Mouse (Mus musculus) hindbrain, embryonic 11.5 days (tissue): ENCODE measurements around the gene Ubap2. TPM values are rescaled to one million over a fixed set of nuclear protein-coding genes. Genes with fewer than 3 reads are reported as not detected.

Experiments used
- ATAC-seq: fragments of 200-750 bp; cut with Nextera tagmentation; 2 replicates; pipeline ENCODE4 v1.8.0; 2017; ENCODE audit warnings: mild to moderate bottlenecking, moderate TSS enrichment, moderate library complexity; ENCODE audit not compliant: low FRiP score
- DNase-seq: peaks from one replicate; pipeline ENCODE4 v3.0.0-alpha.2; 2015; ENCODE audit warnings: low spot score
- H3K27ac ChIP-seq: fragments of 300-500 bp; sonication (generic); 2 replicates; pipeline ENCODE4 v1.5.1; 2014; ENCODE audit warnings: mild to moderate bottlenecking, low read depth, low read length
- H3K27me3 ChIP-seq: fragments of 300-500 bp; sonication (generic); 2 replicates; pipeline ENCODE4 v1.6.1; 2014; ENCODE audit warnings: mild to moderate bottlenecking, low read length, moderate library complexity, mixed read lengths; ENCODE audit not compliant: control insufficient read depth, insufficient read depth
- H3K36me3 ChIP-seq: fragments of 300-500 bp; sonication (generic); 2 replicates; pipeline ENCODE4 v1.6.1; 2014; ENCODE audit warnings: mild to moderate bottlenecking, low read length, moderate library complexity, mixed read lengths; ENCODE audit not compliant: control insufficient read depth, insufficient read depth
- H3K4me1 ChIP-seq: fragments of 300-500 bp; sonication (generic); replicated peaks from 2 replicates; pipeline ENCODE4 v1.6.1; 2014; ENCODE audit warnings: low read length, mixed read lengths; ENCODE audit not compliant: control insufficient read depth, insufficient read depth
- H3K4me2 ChIP-seq: fragments of 300-500 bp; sonication (generic); replicated peaks from 2 replicates; pipeline ENCODE4 v1.6.1; 2014; ENCODE audit warnings: mild to moderate bottlenecking, low read depth, low read length
- H3K4me3 ChIP-seq: fragments of 300-500 bp; sonication (generic); 2 replicates; pipeline ENCODE4 v1.5.1; 2014; ENCODE audit warnings: low read depth, low read length
- H3K9ac ChIP-seq: fragments of 300-500 bp; sonication (generic); 2 replicates; pipeline ENCODE4 v1.6.1; 2014; ENCODE audit warnings: low read depth, low read length
- H3K9me3 ChIP-seq: fragments of 300-500 bp; sonication (generic); 2 replicates; pipeline ENCODE4 v1.6.1; 2016; ENCODE audit warnings: low read length; ENCODE audit not compliant: control insufficient read depth
- WGBS: fragments of 180-500 bp; shearing (Covaris S2); extraction: QIAGEN DNeasy Blood & Tissue Kit; methylation state at CpG from one replicate; pipeline ENCODE4 v1.1.7; 2014; 5-methylcytosine and 5-hydroxymethylcytosine counted together
- polyA plus RNA-seq: library from polyadenylated mRNA; unstranded; fragments of >200 nt; fragmentation: Nextera tagmentation; extraction: Ambion mirVana; gene quantifications from 2 replicates; pipeline ENCODE4 v1.2.1, GENCODE M21; 2014

Gene Ubap2
- polyA plus RNA-seq, 1 experiment from 2014 or later = 66.3 TPM

- H3K27me3 ChIP-seq = no peaks in the 10 kb centered on the region
- ATAC-seq (no peak), DNase-seq (no peak)
- no peak overlapping the region for H3K9ac ChIP-seq
- H3K9me3 ChIP-seq = no peaks in the 10 kb centered on the region
- H3K4me1 ChIP-seq = no peaks in the 10 kb centered on the region
- no peak overlapping the region for H3K4me3 ChIP-seq
- WGBS = 97% methylated on average over 2 of the region's 2 CpGs
- H3K36me3 ChIP-seq = no peaks in the 10 kb centered on the region
- no peak overlapping the region for H3K4me2 ChIP-seq
- no peak overlapping the region for H3K27ac ChIP-seq
Observed at GRCm38 (mm10) chr4:41253756-41254155, 21.2 kb downstream of the Ubap2 start.

GRCm38 (mm10) chr4:41245408-41245807 is 29.5 kb downstream of the Ubap2 start:
- H3K4me1 ChIP-seq = no peaks in the 10 kb centered on the region
- ATAC-seq (no peak), DNase-seq (no peak)
- H3K4me2 ChIP-seq = no peak overlapping the region
- H3K27ac ChIP-seq = no peak overlapping the region
- no peaks in the 10 kb centered on the region for H3K9me3 ChIP-seq
- no peaks in the 10 kb centered on the region for H3K36me3 ChIP-seq
- WGBS = 97% methylated on average over 2 of the region's 2 CpGs
- H3K4me3 ChIP-seq = no peak overlapping the region
- no peaks in the 10 kb centered on the region for H3K27me3 ChIP-seq
- H3K9ac ChIP-seq = no peak overlapping the region

GRCm38 (mm10) chr4:41240916-41241315 is 34.0 kb downstream of the Ubap2 start:
- Histone ChIP-seq H3K27me3 (no peaks in the 10 kb centered on the region), H3K27ac (no peak overlapping the region), H3K4me2 (no peak overlapping the region), H3K4me3 (no peak overlapping the region), H3K9ac (no peak overlapping the region), H3K36me3 (no peaks in the 10 kb centered on the region), H3K4me1 (no peaks in the 10 kb centered on the region), H3K9me3 (no peaks in the 10 kb centered on the region)
- DNase-seq (no peak), ATAC-seq (no peak)
- 83% methylated on average over 3 of the region's 3 CpGs for WGBS

- peaks cover 7% of the 10 kb centered on the region; the same call in 1 of the 2 replicates for H3K36me3 ChIP-seq
Observed at GRCm38 (mm10) chr4:41235621-41236020, 39.3 kb downstream of the Ubap2 start.

GRCm38 (mm10) chr4:41226351-41226750 is 48.6 kb downstream of the Ubap2 start:
- ATAC-seq = no peak

More at GRCm38 (mm10) chr4:41235621-41236020, 39.3 kb downstream of the Ubap2 start:
- no peak for ATAC-seq
- Histone ChIP-seq H3K27me3 (no peaks in the 10 kb centered on the region), H3K27ac (no peak overlapping the region), H3K9ac (no peak overlapping the region), H3K4me2 (no peak overlapping the region), H3K4me1 (no peaks in the 10 kb centered on the region), H3K9me3 (no peaks in the 10 kb centered on the region), H3K4me3 (no peak overlapping the region)
- no peak for DNase-seq
- WGBS = 91% methylated on average over 5 of the region's 5 CpGs

GRCm38 (mm10) chr4:41225412-41225811 is 49.5 kb downstream of the Ubap2 start:
- H3K4me3 ChIP-seq = no peak overlapping the region
- no peaks in the 10 kb centered on the region for H3K4me1 ChIP-seq
- H3K36me3 ChIP-seq = peaks cover 6% of the 10 kb centered on the region
- H3K9ac ChIP-seq = no peak overlapping the region
- no peak overlapping the region for H3K4me2 ChIP-seq
- DNase-seq (no peak), ATAC-seq (no peak)
- 97% methylated on average over 1 of the region's 1 CpGs for WGBS
- no peak overlapping the region for H3K27ac ChIP-seq
- H3K9me3 ChIP-seq = no peaks in the 10 kb centered on the region
- H3K27me3 ChIP-seq = no peaks in the 10 kb centered on the region

More at GRCm38 (mm10) chr4:41226351-41226750, 48.6 kb downstream of the Ubap2 start:
- H3K4me1 ChIP-seq = no peaks in the 10 kb centered on the region
- H3K9me3 ChIP-seq = no peaks in the 10 kb centered on the region
- no peak overlapping the region for H3K9ac ChIP-seq
- no peak overlapping the region for H3K4me2 ChIP-seq
- no peaks in the 10 kb centered on the region for H3K27me3 ChIP-seq
- peak; percentile 65 for DNase-seq
- WGBS = 87% methylated on average over 3 of the region's 3 CpGs
- no peak overlapping the region for H3K27ac ChIP-seq
- peaks cover 3% of the 10 kb centered on the region for H3K36me3 ChIP-seq
- H3K4me3 ChIP-seq = no peak overlapping the region

GRCm38 (mm10) chr4:41208050-41208449 is 66.9 kb downstream of the Ubap2 start:
- Histone ChIP-seq H3K9ac (no peak overlapping the region), H3K4me2 (no peak overlapping the region), H3K9me3 (no peaks in the 10 kb centered on the region), H3K36me3 (peaks cover 22% of the 10 kb centered on the region), H3K27ac (no peak overlapping the region), H3K4me1 (no peaks in the 10 kb centered on the region), H3K27me3 (no peaks in the 10 kb centered on the region), H3K4me3 (no peak overlapping the region)
- 92% methylated on average over 4 of the region's 4 CpGs for WGBS
- DNase-seq (no peak), ATAC-seq (no peak)

- no peaks in the 10 kb centered on the region for H3K27me3 ChIP-seq
- H3K27ac ChIP-seq = no peak overlapping the region
- no peaks in the 10 kb centered on the region for H3K4me1 ChIP-seq
- ATAC-seq (no peak), DNase-seq (no peak)
- 92% methylated on average over 8 of the region's 8 CpGs for WGBS
- H3K36me3 ChIP-seq = peaks cover 29% of the 10 kb centered on the region
- no peak overlapping the region for H3K4me3 ChIP-seq
- H3K9me3 ChIP-seq = no peaks in the 10 kb centered on the region
- H3K4me2 ChIP-seq = no peak overlapping the region
- H3K9ac ChIP-seq = no peak overlapping the region
Observed at GRCm38 (mm10) chr4:41205751-41206150, 69.2 kb downstream of the Ubap2 start.

GRCm38 (mm10) chr4:41202135-41202534 is 72.8 kb downstream of the Ubap2 start:
- ATAC-seq = no peak
- peaks cover 25% of the 10 kb centered on the region for H3K36me3 ChIP-seq
- H3K4me2 ChIP-seq = no peak overlapping the region
- H3K27ac ChIP-seq = no peak overlapping the region
- no peaks in the 10 kb centered on the region for H3K9me3 ChIP-seq
- no peak overlapping the region for H3K9ac ChIP-seq
- DNase-seq = no peak
- no peaks in the 10 kb centered on the region for H3K27me3 ChIP-seq
- WGBS = 91% methylated on average over 8 of the region's 8 CpGs
- H3K4me3 ChIP-seq = no peak overlapping the region
- H3K4me1 ChIP-seq = no peaks in the 10 kb centered on the region
